Mouse (Mus musculus) 3T3-L1 (cell line): ENCODE results near the gene Nop2.

Experiments used
- DNase-seq: peaks from one replicate; pipeline ENCODE4 v3.0.0-alpha.2; 2015; ENCODE audit warnings: low read depth, low spot score

Gene Nop2

DNA sequence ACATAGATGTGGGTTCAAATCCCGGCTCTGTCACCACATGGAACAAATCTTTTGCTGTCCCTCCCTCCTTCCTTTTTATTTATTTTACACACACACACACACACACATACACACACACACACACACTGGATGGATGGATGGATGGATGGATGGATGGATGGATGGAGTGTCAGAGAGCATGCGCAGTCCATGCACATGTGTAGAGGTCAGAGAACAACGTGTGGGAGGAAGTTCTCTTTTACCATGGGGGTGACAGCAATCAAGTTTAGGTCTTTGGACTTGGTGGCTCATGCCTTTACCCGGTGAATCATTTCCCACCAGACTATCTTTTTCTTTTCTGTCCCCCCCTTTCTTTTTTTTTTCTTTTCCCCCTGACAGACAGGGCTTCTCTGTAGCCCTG is 22.0 kb downstream of the Nop2 start:
- no peak for DNase-seq

DNA sequence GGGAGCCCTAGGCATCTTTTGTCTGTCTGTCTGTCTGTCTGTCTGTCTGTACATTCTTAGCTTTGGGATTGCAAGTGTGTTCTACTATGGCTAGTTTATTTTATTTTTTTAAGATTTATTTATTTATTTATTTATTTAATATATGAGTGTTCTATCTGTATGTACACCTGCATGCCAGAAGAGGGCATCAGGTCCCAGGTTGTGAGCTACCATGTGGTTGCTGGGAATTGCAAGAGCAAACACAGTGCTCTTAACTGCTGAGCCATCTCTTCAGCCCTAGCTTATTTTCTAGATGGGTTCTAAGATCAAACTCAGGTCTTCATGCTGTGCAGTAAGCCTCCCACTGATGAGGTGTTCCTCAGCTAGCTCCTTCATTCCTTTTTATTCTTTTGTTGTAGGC is 22.8 kb downstream of the Nop2 start:
- DNase-seq: peak; percentile 71

DNA sequence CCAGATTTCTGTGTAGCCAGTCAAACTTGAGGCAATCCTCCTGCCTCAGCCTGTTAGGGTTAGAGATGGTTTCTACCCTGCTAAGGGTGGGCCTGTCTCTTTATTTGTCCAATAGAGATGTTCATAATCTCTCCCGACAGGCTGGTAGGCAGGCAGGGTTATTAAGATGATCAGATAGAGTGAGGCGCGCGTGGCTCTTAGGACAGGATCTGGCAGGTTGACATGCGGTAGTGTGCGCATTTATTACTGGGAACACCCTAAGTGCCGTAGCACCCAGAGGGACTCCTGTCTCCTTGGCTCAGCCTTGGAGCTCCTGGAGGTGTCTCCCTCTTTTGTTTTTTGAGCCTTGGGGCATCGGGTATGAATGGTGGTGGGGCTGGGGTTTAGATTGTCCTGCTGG is 23.6 kb downstream of the Nop2 start:
- no peak for DNase-seq

DNA sequence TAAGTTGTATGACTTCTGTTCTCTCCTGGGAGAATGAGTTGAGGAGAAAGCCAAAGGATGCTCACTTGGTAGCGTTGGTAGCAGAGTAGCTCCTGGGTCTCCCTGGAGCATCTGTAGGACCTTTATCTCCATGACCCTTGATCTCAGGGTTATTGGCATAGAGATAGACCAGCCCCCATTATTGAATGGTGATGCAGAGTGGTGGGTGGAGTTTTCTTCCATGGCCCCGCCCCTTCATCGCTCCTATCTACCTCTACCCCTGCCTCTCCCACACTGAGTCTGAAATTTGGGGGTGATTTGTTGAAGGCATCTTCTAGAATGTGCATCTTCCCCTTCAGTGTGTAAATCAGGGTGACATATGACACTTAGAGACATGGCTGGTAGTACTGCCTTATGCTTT is 24.8 kb downstream of the Nop2 start:
- DNase-seq: no peak

DNA sequence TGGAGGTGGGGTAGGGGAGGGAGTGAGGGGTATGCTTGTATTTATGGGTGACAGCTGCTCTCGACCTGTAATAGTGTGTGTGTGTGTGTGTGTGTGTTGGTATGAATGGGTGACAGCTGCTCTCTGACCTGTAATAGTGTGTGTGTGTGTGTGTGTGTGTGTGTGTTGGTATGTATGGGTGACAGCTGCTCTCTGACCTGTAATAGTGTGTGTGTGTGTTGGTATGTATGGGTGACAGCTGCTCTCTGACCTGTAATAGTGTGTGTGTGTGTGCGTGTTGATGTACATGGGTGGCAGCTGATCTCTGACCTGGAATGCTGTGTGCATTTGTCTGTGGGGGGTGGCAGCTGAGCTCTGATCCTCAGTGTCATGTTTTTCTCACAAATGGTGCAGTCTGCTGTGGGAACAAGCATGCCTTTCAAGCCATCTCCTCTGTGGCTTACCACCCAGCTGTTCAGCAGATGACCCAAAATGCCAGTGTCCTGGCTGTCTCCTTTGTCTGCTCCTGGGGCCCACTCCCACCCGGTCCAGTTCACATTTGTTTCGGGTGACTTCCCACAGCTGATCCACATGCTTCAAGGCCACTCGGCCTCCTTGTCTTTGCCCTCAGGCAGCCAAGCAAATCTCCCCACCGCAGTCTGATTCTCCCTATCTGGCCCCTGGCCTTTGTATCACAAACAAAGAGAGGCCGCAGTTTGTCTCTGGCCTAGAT is 25.4 kb downstream of the Nop2 start:
- DNase-seq: no peak

DNA sequence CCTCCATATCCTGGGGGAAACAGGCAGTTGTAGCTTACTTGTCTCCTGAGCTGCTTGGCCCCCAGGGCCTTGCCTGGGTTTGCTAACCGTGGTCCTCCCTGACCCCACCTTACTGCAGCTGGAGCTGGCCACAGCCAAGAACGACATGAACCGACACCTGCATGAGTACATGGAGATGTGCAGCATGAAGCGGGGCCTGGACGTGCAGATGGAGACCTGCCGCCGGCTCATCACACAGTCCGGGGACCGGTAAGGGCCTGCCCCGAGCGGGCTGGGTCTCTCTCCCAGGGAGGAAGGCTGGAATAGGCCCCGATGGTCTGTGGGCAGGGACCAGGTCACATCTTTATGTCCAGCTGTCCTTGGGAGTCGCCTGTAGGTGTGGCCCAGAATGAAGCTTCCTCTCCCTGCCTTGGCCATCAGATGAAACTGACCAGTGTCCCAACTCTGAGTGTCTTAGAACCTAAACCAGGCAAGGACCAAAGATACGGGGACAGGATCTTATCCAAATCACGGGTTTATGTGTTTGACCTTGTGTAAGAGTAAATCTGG is 27.3 kb downstream of the Nop2 start:
- no peak for DNase-seq

DNA sequence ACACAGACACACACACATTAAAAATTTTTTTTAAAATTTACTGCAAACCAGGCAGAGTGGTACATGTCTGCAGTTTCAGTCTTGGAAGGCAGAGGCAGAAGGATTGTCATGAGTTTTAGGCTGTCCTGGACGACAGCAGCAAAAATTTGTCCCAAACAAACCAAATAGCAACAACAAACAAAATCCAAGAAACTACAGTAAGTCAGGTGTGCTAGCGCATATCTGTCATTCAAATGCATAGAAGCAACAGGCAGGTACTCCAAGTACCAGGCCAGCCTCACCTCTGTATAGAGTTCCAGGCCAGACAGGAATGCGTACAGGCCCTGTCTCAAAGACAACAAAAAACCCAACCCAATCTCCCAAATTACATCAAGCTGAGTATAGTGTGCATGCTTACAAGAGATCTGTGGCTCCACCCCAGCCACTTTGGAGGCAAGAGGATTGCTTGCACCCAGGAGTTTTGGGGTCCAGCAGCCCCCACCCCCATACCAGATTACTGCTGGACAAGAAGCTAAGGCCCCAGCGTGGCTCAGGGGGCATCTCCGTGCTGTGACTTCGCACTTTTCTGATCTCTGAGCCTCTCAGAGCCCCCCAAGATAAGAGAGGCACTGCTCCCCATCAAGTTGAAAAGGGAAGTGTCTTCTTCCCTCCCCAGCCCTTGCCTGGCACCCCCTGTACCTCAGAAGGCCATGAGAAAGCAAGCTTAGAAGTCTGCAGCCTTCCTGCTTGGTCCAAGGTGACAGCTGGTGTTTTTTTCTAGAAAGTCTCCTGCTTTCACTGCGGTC is 28.3 kb downstream of the Nop2 start:
- DNase-seq: no peak

DNA sequence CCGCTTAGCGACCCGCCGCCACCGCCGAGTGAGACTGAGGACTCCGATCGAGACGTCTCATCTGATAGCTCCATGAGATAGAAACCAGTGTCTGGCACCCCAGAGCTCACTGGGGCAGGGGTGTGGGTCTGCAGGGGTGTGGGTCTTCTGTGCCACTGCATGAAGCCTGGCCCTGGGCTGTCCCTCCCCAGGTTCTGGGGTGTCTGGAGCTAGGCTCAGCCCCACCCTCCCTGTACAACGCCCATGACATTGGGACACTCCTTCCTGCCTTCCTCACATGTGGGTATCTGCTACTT is 28.8 kb downstream of the Nop2 start:
- DNase-seq: no peak

DNA sequence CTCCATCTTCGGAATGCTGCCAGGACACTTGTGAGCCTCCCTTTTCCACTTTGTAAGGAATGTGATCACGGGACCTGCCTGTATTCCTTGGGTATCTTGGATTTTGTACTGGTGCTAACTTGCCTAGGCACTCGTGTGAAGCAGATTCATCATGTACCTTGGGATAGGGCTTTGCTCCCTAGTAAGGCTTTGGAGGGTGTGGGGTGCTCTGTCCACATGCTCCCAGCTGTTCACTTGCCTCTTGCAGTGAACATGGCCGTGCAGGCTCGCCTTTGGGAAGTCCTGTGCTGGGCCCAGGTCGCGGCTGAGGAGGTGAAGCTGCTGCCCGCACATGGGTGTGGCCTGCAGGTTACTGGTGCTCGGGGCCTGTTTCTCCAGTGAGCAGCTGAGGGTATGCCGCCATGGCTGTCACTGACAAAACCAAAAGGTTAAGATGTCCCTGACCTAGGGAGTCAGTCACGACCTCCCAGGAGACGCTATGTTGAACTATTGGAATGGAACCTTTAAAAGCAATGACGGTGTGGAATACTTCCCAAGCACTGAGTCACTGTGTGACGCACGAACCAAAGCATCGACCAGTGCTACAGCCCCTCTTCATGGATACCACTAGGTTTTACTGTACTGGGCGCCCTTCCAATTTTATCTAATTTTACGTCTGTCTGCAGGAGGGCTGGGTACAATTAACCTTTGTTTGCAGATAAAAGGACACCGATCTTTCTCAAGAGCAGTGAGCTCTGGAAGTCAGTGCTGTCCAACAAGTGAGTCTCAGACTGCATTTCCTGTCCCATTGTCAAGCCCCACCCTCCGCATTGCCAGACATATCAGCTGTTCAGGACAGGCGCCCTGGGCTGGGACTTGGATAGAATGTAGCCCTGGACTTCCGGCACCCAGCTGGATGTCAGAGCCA is 29.4 kb downstream of the Nop2 start:
- DNase-seq: peak; percentile 94

DNA sequence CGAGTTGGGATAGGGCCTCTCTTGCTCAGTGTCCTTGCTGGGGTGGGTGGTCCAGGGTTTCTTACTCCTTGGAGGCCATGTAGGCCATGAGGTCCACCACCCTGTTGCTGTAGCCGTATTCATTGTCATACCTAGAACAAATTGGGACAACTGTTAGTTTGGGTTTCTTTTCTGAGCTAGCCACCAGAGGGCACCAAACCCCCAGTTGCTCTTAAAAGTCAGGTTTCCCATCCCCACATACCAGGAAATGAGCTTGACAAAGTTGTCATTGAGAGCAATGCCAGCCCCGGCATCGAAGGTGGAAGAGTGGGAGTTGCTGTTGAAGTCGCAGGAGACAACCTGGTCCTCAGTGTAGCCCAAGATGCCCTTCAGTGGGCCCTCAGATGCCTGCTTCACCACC is 30.3 kb downstream of the Nop2 start:
- peak; percentile 92 for DNase-seq

DNA sequence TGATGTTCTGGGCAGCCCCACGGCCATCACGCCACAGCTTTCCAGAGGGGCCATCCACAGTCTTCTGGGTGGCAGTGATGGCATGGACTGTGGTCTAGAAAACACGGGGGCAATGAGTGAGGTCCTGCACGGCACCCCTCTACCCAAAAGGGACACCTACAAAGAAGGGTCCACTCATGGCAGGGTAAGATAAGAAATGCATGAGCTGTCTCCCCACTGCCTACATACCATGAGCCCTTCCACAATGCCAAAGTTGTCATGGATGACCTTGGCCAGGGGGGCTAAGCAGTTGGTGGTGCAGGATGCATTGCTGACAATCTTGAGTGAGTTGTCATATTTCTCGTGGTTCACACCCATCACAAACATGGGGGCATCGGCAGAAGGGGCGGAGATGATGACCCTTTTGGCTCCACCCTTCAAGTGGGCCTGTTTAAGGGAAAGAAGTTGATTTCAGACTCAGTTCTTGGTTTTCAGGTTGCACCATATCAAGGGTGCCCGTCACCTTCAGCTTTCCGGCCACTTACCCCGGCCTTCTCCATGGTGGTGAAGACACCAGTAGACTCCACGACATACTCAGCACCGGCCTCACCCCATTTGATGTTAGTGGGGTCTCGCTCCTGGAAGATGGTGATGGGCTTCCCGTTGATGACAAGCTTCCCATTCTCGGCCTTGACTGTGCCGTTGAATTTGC is 31.1 kb downstream of the Nop2 start:
- peak; percentile 45 for DNase-seq

DNA sequence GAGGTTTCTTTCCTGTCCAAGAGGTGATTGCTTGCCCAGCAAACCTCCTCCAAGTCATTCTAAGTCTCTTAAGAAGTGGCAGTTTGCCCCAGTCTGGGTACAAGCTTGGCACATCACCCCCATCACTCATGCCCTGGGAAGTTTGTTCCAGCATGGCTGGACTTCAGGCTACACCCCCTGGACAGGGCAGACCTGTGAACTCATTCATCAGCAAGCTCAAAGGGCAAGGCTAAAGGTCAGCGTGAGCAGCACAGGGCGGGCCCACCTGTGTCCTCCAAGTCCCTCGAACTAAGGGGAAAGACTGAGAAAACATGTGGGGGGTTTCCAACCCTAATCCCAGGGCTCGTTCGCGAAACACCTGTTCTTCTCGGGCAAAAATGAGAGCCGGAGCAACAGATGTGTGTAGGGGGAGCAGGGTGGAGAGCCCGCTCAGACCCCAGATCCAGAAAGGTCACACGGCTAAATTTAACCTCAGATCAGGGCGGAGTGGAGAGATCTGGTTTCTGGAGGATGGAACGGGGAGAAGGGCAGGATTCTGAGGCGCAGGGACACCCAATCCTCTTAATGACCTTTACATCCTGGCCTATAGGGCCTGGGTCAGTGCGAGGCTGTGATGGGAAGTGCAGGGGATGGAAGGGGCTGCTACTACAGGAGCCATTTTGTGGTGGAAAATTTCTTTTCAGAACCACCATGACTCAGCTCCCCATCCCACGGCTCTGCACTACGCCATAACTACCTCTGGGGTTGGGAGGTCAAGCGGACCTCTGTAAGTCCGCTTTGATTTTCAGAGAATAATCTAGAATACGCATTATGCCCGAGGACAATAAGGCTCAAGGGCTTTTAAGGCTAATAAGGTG is 32.3 kb downstream of the Nop2 start:
- DNase-seq: peak; percentile 62

DNA sequence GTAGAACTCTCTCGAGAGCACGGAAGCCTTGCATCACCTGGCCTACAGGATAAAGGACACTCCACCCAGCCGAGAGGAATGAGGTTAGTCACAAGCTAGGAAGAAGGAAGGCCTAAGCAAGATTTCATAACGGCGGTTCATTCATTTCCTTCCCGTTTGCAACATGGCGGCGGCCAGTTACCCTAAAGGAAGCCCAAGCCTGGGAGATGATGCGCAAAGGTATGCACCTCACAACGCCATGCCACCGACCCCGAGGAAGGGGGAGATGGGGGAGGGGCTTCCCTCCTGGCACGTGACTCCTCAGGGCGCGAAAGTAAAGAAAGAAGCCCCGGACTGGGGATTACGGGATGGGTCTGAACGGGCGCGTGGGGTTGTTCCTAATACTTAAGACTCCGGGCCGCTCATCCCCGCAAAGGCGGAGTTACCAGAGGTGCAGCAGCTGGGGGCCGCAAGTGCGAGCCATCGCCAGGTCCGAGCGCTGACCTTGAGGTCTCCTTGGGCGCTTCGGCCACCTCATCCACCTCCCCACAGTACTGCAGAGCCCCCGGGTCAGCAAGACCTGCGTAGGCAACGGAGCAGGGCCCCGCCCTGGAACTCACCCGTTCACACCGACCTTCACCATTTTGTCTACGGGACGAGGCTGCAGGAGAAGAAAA is 33.1 kb downstream of the Nop2 start:
- DNase-seq: peak; percentile 81

DNA sequence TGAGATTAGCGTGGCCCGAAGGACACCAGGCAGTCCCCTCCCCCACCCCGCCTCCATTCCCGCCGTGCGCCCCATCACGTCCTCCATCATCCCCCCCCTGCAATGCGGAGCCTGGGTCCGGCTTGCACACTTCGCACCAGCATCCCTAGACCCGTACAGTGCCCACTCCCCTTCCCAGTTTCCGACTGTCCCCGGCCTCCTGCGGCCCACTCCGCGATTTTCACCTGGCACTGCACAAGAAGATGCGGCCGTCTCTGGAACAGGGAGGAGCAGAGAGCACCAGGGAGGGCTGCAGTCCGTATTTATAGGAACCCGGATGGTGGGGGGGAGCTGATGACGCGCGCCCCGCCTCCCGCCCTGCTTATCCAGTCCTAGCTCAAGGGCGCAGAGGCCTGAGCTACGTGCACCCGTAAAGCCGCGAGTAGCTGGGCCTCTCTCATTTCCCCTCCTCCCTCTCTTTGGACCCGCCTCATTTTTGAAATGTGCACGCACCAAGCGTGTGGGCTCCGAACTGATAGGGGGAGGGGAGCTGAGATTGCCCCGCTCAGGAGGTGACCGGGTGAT is 33.7 kb downstream of the Nop2 start:
- peak; percentile 99 for DNase-seq

DNA sequence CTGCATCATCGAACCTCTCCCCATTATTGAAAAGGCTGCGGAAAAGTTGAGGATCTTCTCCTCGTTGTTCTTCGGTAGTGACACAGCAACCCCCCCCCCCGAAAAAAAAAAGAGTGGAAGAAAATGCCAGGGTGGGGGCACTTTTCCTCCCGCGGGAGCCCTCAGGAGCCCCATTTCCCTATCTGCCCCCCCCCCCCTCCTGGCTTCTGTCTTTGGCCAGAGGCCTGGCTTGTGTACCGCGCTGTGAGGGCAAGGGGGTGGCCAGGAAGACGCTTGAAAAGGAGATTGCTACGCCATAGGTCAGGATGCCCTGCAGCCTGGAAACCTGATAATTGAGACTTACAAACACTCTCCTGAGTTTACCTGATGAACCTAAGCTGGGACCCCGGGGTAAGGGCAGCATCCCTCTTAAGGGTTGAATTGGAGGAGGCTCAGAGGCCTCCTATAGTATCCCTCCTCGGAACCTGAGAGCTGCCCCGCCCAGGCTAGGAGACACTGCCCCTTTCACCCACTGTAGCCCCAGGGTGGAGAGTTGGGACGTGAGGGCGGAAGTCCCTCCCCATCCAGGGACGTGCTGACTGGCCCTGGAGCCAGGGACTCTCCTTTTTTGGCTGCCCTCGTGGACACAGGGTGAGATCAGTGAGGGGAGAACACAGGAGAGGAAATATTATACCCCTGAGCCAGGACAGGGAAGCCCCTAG is 34.5 kb downstream of the Nop2 start, which contains the start of gene Gapdh:
Gene Gapdh, minus strand, starts transcription at position 417 of the 701 bp plus-strand sequence.
- peak; percentile 97 for DNase-seq

DNA sequence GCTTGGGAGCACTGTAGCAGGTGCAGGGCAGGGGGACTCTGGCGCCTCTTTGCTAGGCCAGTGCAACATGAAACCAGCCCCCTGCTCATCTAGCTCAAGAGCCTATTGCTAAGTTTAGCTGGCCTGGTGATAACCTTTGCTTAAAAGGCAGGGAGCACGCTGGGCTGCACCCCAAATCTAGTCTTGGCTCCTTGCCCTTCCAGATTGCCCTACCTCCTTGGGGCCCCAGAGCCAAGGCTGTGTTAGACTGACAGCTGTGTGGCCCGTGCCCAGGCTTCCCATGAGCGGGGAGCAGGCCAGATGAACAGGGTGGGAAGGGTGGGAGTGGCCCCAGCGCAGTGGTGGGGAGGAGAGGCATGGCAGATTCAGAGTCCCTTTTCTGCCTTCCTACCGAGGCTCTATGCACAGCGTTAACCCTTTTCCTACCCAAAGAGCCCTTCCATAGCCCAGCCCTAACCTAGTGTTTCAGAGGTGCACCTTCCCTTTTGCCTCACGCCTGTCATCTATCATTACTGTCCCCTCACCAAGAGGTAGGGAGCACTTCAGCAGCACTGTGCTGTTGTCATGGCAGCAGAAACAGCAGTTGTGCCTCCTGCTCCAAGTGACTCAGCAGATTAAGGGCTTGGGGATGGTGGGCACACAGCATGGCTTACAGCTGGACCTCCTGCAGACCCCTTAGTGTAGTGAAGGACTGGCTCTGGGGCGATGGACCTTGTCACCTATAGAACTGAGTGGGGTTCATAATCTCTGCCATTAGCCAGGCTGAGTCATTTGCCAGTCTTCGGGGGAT is 35.3 kb downstream of the Nop2 start:
- peak; percentile 67 for DNase-seq

DNA sequence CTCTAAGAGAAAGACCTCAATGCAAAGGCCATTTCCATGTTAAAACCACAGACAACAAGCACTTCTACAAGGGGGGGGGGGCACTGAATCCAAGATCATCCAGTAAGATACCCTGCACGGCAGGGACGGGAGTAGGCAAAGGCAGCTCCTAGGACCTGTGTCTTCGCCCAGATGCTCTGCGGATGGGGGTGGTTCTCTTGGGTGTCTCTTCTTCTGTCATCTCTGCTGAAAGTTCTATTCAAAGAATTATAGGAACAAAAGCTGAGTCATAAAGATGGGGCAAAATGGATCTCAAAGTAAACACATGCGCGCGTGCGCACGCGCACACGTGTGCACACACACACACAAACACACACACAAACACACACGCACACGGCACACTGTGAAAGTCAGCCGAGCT is 36.4 kb downstream of the Nop2 start:
- DNase-seq: no peak

DNA sequence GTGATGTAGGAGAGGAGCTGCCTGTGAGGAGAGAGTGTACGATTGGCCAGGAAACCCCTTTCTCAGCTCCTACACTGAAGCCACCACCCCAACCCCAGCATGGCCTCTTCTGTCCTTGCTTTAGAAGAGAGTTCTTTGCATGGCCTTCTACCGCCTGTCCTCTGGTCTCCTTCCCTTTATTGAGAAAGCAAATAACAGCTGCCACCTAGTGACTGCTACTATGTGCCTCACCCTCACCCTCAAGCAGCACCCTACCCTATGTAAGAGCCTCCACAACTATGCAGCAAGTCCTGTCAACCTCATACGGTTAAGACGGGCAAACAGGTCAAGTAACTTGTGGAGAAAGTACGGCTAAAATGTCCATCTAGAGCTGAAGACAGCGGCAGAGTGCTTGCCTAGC is 38.5 kb downstream of the Nop2 start:
- no peak for DNase-seq
